Mouse (Mus musculus): Measurements from ENCODE around the gene Shh. TPM values are rescaled to one million over a fixed set of nuclear protein-coding genes. Genes with fewer than 3 reads are reported as not detected.

The Shh gene
- 2.3 and 2.6 TPM in 2 replicates for polyA plus RNA-seq (2012; rRNA removed)

- Histone ChIP-seq H3K4me1 (ENCODE audit: control insufficient read depth, insufficient read depth, low read length) (no peaks in the 10 kb centered on the region), H3K27ac (ENCODE audit: insufficient read depth, low read length) (no peak within 1 kb of the TSS), H3K4me3 (ENCODE audit: insufficient read depth, low read length) (peak within 1 kb of the TSS; percentile 34)
- TF ChIP-seq POLR2A (IDR thresholded peaks at IDR 0.05; ENCODE audit: extremely low read depth, insufficient read depth, low read length): peak; percentile 55; the same call in 1 of the 2 replicates
- TF ChIP-seq CTCF (IDR thresholded peaks at IDR 0.05; ENCODE audit: extremely low read depth, insufficient read depth, low read length): no peak
Measured at GRCm38 (mm10) chr5:28466760-28467306, at the start of gene Shh. Gene Shh (minus strand): TSS chr5:28467256.

- TF ChIP-seq CTCF (IDR thresholded peaks at IDR 0.05; ENCODE audit: extremely low read depth, insufficient read depth, low read length): no peak
- no peak for TF ChIP-seq POLR2A (IDR thresholded peaks at IDR 0.05; ENCODE audit: extremely low read depth, insufficient read depth, low read length)
- Histone ChIP-seq H3K4me1 (ENCODE audit: control insufficient read depth, insufficient read depth, low read length) (no peaks in the 10 kb centered on the region), H3K4me3 (ENCODE audit: insufficient read depth, low read length) (no peak overlapping the region), H3K27ac (ENCODE audit: insufficient read depth, low read length) (no peak overlapping the region)
Measured at GRCm38 (mm10) chr5:28500792-28501439, 33.9 kb upstream of the Shh start.

- TF ChIP-seq CTCF (IDR thresholded peaks at IDR 0.05; ENCODE audit: extremely low read depth, insufficient read depth, low read length): no peak
- TF ChIP-seq POLR2A (IDR thresholded peaks at IDR 0.05; ENCODE audit: extremely low read depth, insufficient read depth, low read length): no peak
Measured at GRCm38 (mm10) chr5:28498846-28499245, 31.8 kb upstream of the Shh start.

GRCm38 (mm10) chr5:28495712-28496650 is 28.9 kb upstream of the Shh start:
- no peak overlapping the region for H3K27ac ChIP-seq (ENCODE audit: insufficient read depth, low read length)
- H3K4me3 ChIP-seq (ENCODE audit: insufficient read depth, low read length): no peak overlapping the region
- TF ChIP-seq POLR2A (IDR thresholded peaks at IDR 0.05; ENCODE audit: extremely low read depth, insufficient read depth, low read length) (no peak), CTCF (IDR thresholded peaks at IDR 0.05; ENCODE audit: extremely low read depth, insufficient read depth, low read length) (no peak)
- no peaks in the 10 kb centered on the region for H3K4me1 ChIP-seq (ENCODE audit: control insufficient read depth, insufficient read depth, low read length)

More at GRCm38 (mm10) chr5:28498846-28499245, 31.8 kb upstream of the Shh start:
- no peak overlapping the region for H3K4me3 ChIP-seq (ENCODE audit: insufficient read depth, low read length)
- no peaks in the 10 kb centered on the region for H3K4me1 ChIP-seq (ENCODE audit: control insufficient read depth, insufficient read depth, low read length)
- H3K27ac ChIP-seq (ENCODE audit: insufficient read depth, low read length): no peak overlapping the region

GRCm38 (mm10) chr5:28493550-28493949 is 26.5 kb upstream of the Shh start:
- H3K4me1 ChIP-seq (ENCODE audit: control insufficient read depth, insufficient read depth, low read length): no peaks in the 10 kb centered on the region
- no peak overlapping the region for H3K27ac ChIP-seq (ENCODE audit: insufficient read depth, low read length)
- H3K4me3 ChIP-seq (ENCODE audit: insufficient read depth, low read length): no peak overlapping the region
- TF ChIP-seq CTCF (IDR thresholded peaks at IDR 0.05; ENCODE audit: extremely low read depth, insufficient read depth, low read length) (no peak), POLR2A (IDR thresholded peaks at IDR 0.05; ENCODE audit: extremely low read depth, insufficient read depth, low read length) (no peak)

- TF ChIP-seq POLR2A (IDR thresholded peaks at IDR 0.05; ENCODE audit: extremely low read depth, insufficient read depth, low read length): no peak
- no peak for TF ChIP-seq CTCF (IDR thresholded peaks at IDR 0.05; ENCODE audit: extremely low read depth, insufficient read depth, low read length)
- no peaks in the 10 kb centered on the region for H3K4me1 ChIP-seq (ENCODE audit: control insufficient read depth, insufficient read depth, low read length)
- H3K27ac ChIP-seq (ENCODE audit: insufficient read depth, low read length): no peak overlapping the region
- H3K4me3 ChIP-seq (ENCODE audit: insufficient read depth, low read length): no peak overlapping the region
Measured at GRCm38 (mm10) chr5:28482991-28483390, 15.9 kb upstream of the Shh start.

- no peak for TF ChIP-seq POLR2A (IDR thresholded peaks at IDR 0.05; ENCODE audit: extremely low read depth, insufficient read depth, low read length)
- no peak for TF ChIP-seq CTCF (IDR thresholded peaks at IDR 0.05; ENCODE audit: extremely low read depth, insufficient read depth, low read length)
- Histone ChIP-seq H3K4me1 (ENCODE audit: control insufficient read depth, insufficient read depth, low read length) (no peaks in the 10 kb centered on the region), H3K4me3 (ENCODE audit: insufficient read depth, low read length) (no peak overlapping the region), H3K27ac (ENCODE audit: insufficient read depth, low read length) (no peak overlapping the region)
Measured at GRCm38 (mm10) chr5:28481730-28482129, 14.7 kb upstream of the Shh start.

GRCm38 (mm10) chr5:28476389-28477379 is 9.6 kb upstream of the Shh start:
- H3K4me3 ChIP-seq (ENCODE audit: insufficient read depth, low read length): no peak overlapping the region
- no peak overlapping the region for H3K27ac ChIP-seq (ENCODE audit: insufficient read depth, low read length)
- TF ChIP-seq POLR2A (IDR thresholded peaks at IDR 0.05; ENCODE audit: extremely low read depth, insufficient read depth, low read length): no peak
- TF ChIP-seq CTCF (IDR thresholded peaks at IDR 0.05; ENCODE audit: extremely low read depth, insufficient read depth, low read length): no peak
- H3K4me1 ChIP-seq (ENCODE audit: control insufficient read depth, insufficient read depth, low read length): no peaks in the 10 kb centered on the region
